Mouse (Mus musculus) brain, adult 2 months (tissue): ENCODE measurements around the gene Avpr1b.
"Not testable (repeated sequence)": the region's sequence is repeated elsewhere in the genome, so short reads cannot be mapped to it uniquely, and the experiment has no call there.

Source experiments
- DNase-seq: peaks from one replicate; pipeline ENCODE4 v3.0.0; 2011; ENCODE audit warnings: low read depth, low spot score

Avpr1b gene

DNA sequence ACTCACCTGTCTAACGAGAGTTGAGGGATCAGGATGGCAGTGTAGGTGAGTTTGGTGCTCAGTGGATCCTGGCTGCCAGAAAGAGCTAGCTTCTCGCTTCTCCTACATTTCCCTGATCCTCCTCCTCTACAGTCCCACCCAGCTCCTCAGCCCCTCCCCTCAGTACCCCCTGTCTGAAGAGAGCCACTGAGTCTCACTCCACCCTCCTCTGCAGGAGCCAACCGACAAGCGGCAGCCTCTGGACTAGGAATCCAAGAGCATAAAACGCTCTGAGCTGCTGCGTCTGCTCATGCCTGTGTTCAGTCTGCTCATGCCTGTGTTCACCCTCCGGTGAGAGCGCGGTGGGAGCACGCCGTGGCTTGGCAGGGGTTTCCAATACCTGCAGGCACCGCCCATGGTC lies at the start of gene Avpr1b:
Gene Avpr1b, plus strand, starts transcription at position 335 of the 400 bp plus-strand sequence.
- DNase-seq = no peak

DNA sequence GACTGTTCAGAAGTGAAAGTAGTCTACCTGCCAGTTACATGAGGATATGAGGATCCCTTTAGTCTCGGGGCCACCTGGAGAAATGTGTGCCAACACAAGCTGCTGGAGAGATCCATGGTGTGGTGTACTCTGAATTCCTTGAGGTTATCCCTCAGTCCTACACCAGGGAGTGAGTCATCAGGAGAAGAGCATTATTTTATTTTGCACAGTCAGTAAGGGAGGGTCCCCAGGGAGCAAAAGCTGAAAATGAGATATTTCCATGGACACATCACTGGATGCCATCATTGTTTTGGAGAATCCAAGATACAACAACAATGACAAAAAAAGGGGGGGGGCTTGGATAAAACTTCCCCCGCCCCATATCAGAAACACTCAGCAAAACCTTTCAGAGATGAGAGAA lies 47.1 kb upstream of the Avpr1b start:
- DNase-seq = no peak

- no peak for DNase-seq
Observed at GRCm38 (mm10) chr1:131553428-131553827, 45.6 kb upstream of the Avpr1b start.

- peak; percentile 97 for DNase-seq
Observed at GRCm38 (mm10) chr1:131555042-131555812, 43.8 kb upstream of the Avpr1b start.

- DNase-seq = no peak
Observed at GRCm38 (mm10) chr1:131560500-131560899, 38.5 kb upstream of the Avpr1b start.

DNA sequence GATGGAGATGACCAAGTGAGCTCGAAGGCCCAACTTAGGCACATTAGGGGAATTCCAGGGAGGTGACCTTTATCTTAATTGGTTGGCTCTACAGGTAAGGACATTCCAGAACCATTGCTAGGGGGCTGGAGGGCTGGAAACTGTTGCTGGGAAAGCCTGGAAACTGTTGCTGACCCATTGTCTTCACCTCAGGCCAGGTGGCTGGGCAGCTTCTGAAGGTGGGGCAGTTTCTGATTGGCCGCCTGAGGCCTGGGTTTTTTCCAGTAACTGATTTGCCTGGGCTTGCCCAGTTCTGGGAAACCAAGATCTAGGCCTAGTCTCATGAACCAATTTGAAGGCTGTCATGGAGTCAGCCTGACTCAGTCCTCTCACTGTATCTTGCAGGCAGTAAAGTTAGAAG lies 37.0 kb upstream of the Avpr1b start:
- DNase-seq = no peak

DNA sequence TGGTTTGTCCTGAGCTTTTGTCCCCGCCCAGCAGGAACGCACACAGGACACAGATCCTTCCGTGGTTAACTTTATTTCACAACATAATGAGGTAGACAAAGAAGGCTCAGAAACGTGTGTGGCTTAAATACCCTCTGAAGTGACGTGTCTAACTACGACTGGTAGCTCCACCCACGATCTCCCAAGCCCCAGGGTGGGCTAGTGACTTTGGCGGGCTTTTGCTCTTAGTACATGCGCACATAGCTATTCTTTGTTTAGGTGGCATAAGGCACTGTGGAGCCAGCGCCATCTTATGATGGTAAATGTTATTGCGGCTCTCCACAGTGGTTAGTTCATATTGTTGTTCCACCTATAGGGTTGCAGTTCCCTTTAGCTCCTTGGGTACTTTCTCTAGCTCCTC lies 33.0 kb upstream of the Avpr1b start:
- not testable (repeated sequence) for DNase-seq

- no peak for DNase-seq
Observed at GRCm38 (mm10) chr1:131569721-131570120, 29.3 kb upstream of the Avpr1b start.

DNA sequence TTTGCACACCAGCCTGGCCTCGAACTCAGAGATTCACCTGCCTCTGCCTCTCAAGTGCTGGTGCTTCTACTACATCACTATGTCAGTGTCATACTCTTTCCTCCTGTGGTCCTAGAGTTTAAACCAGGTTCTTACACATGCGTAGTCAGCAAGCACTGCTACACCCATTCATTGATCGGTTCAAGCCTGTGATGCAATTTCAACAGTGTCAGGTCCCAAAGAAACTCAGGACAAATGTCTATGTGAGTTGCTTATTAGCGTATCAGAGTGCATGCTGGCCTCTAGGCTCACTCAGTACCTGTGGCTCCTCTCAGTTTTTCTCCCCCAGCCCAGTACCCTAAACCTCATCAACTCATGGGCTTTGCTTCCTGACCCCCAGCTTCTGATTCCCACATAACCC lies 28.6 kb upstream of the Avpr1b start:
- no peak for DNase-seq

- DNase-seq = peak; percentile 85
Observed at GRCm38 (mm10) chr1:131573721-131574120, 25.3 kb upstream of the Avpr1b start.

- DNase-seq = peak; percentile 71
Observed at GRCm38 (mm10) chr1:131578943-131579680, 19.9 kb upstream of the Avpr1b start.

GRCm38 (mm10) chr1:131580389-131580788 lies 18.6 kb upstream of the Avpr1b start:
- DNase-seq = no peak

DNA sequence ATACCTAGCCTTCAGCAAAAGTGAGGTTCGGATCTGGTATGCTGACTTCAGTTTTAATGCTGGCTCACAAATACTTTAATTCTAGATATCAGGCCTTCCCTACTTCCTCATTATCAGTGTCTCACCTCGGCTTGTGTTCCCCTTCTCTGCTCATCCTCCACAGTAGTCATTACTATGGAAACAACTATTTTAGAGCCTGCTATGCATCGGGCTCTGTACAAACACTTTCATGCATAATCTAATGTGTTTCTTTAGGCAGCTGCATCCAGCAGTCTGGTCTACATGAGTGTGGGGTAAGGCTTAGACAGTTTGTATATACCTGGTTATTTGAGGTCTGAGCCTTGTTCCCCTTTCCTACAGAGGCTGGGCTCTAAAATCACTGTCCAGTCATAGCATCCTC lies 15.4 kb upstream of the Avpr1b start:
- no peak for DNase-seq

DNA sequence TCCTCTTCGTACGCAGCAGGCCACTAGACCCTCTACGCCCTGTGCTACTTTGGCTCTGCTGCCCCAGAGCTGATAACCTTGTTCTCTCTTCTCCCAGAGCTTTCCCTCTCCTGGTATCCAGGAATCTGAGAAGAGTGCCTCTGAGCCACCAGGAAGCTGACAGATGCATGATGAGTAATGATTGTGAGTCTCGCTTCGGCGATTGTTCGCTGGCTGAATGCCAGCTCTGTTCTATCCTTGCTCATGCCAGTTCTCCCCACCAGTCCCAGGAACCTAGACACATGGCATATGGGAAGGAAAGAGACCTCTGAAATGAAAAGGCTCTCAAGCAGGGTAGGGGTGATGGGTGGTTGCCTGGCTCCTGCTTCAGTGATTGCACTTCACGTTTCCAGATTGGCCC lies 12.2 kb upstream of the Avpr1b start:
- DNase-seq = peak; percentile 78

GRCm38 (mm10) chr1:131600314-131600713 lies 1.3 kb downstream of the Avpr1b start:
- DNase-seq = no peak

DNA sequence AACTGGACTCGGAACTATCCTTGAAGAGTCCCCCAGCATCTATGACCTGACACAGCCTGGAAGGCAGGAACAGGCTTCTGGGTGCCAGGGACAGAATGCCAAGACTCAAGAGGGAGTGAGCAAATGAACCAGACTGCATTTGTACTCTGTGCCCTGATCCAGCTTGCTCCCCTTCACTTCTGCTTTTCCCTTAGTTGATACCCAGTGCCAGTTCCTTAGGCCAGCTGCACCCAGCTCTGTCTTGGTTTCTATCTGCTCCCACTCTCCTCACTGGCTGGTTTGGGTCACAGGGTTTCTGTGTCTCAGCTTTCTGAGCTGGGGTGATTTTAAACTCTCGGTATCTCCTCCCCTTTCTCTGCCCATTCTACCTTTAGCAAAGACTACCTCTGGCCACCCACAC lies 7.7 kb downstream of the Avpr1b start:
- no peak for DNase-seq

- DNase-seq = no peak
Observed at GRCm38 (mm10) chr1:131612556-131613155, 13.6 kb downstream of the Avpr1b start.

DNA sequence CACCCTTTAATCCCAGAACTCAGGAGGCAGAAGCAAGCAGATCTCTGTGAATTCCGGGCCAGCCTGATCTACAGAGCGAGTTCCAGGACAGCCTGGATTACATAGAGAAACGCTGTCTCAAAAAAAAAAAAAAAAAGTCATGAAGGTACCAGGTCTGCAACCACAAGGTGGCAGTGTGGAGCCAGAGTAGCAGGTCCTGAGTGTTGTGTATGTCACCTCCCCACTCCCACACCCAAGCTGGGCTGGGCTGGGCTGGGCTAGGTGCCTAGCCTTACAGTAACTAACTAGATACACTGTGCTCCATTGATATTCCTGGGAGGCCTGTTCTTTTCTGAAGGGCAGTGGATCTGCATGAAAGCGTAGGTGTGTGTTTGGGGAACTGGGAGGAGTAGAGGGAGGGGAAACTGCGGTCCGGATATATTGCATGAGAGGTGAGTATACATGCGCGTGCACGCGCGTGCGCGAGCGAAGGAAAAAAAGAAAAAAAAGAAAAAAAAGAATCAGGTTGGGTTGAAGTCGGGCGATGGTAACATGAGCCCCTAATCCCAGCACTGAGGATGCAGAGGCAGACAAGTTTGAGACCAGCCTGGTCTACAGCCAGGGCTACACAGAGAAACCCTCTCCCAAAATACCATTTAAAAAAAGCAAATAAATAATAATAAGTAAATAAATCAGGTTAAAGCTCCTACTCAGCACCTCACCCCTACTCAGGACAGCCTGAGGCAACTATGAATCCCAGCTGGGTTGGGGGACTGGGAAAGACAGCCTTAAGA lies 14.5 kb downstream of the Avpr1b start:
- peak; percentile 82 for DNase-seq

GRCm38 (mm10) chr1:131614641-131615040 lies 15.6 kb downstream of the Avpr1b start:
- DNase-seq = no peak

GRCm38 (mm10) chr1:131616131-131616530 lies 17.1 kb downstream of the Avpr1b start:
- DNase-seq = no peak

DNA sequence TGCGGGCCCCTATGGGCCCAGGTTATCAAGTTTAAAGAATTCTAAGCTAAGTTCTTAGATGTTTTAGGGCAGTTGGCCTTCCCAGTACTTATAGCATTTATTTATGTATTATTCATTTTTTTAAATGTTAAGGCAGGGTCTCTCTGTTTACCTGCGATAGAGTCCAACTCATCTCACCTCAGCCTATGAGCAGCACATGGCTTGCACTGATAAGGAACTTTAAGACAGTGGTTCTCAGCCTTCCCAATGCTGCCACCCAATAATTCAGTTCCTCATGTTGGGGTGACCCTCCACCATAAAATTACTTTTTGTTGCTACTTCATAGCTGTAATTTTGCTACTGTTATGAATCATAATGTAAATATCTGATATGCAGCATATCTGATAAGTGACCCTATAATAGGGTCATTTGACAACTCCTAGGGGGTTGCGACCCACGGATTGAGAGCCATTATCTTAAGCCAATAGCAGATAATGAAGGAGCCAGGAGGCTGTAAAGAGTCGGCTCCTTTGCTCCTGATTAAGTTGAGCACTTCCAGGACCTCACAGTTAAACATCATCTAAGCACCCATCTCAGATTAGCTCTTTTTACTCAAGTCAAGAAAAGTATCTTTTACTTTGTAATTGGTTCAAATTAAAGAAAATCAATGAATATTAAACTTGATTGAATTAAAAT lies 17.6 kb downstream of the Avpr1b start:
- DNase-seq = no peak
